Mouse (Mus musculus): ENCODE data around the gene Bcl2l1.

- no peak for TF ChIP-seq CTCF (IDR thresholded peaks at IDR 0.05; ENCODE audit: low read depth, low read length)
- no peak for TF ChIP-seq POLR2A (IDR thresholded peaks at IDR 0.05; ENCODE audit: extremely low read depth, insufficient read depth, low read length)
Observed at GRCm38 (mm10) chr2:152826481-152826880, 5.0 kb downstream of the Bcl2l1 start.
